Mouse (Mus musculus) testis, adult 2 months (tissue): ENCODE measurements around the gene Zfp418.
"Not testable (repeated sequence)": the region's sequence is repeated elsewhere in the genome, so short reads cannot be mapped to it uniquely, and the experiment has no call there.

Experiments used
- CTCF ChIP-seq: fragments of 200-500 bp; IDR thresholded peaks from 2 replicates; pipeline ENCODE4 v1.5.1; 2012; ENCODE audit warnings: low read depth, mild to moderate bottlenecking, inconsistent platforms, low read length, moderate library complexity; ENCODE audit not compliant: control insufficient read depth, insufficient read depth, insufficient replicate concordance
- POLR2A ChIP-seq: fragments of 200-500 bp; IDR thresholded peaks from 2 replicates; pipeline ENCODE4 v1.6.1; 2012; ENCODE audit warnings: low read depth, mild to moderate bottlenecking, inconsistent platforms, low read length, moderate library complexity; ENCODE audit not compliant: control insufficient read depth

DNA sequence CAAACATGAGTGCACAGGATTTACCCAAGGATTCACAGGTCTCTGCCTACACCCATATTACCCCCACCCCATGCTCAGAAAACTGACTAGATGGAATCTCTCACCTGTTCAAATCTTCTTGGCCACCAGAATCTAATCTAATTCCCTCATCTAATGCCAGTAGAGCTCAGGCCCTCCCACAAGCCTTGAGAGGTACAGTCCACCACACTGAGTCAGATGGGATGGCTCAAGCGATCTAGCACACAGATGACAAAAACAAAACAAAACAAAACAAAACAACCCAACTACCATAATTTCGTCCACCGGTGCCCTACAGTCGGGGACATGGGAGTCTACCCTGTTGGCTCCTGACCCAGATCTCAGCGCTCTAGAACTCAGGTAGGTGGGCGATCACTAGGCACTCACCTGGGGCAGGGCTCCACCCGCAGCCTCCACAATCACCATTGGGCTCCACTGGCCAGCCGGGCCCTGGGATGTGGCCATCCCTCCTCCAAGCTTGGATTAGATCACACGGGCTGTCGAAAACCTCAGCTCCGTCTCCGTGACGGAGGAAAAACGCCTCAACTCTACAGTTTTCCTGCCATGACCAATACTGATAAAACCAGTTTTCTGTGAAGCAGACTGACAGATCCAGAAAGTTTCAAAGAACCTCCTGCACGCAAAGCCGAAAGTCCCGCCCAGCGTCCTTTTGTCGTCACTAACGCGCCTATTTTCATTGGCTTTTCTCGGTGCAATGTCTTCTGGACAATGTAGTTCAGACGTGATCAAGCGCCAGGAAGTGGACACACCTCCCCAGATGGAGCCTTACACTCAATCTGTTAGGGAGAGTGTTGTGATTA lies 38.4 kb downstream of the Zfp418 start, which contains the start of gene Zfp772:
- not testable (repeated sequence) for TF ChIP-seq CTCF, POLR2A
